Mouse (Mus musculus): ENCODE data around the gene Hpcal4.

DNA sequence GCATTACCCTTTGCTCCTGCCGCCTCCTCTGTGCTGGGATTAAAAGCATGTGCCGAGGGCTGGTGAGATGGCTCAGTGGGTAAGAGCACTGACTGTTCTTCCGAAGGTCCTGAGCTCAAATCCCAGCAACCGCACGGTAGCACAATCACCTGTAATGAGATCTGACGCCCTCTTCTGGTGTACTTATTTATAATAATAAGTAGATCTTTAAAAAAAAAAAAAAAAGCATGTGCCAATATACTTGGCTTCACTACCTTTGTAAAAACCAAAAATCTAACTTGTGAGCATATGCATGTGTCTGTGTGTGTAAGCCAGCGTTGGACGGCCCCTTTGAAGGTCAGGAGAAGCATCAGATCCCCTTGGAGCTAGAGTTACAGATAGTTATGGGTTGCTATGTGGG, 28.0 kb downstream of the Hpcal4 start:
- peak; percentile 83 for TF ChIP-seq ZNF384 (IDR thresholded peaks at IDR 0.05; ENCODE audit: low read depth, low read length)
- TF ChIP-seq ZC3H11A (IDR thresholded peaks at IDR 0.05; ENCODE audit: borderline replicate concordance, low read depth, low read length): no peak
- TF ChIP-seq HCFC1 (IDR thresholded peaks at IDR 0.05; ENCODE audit: borderline replicate concordance, insufficient read depth, low read length): no peak

Measured in ES-E14 (cell line).